Mouse (Mus musculus): ENCODE measurements around the gene Pcdh15.

DNA sequence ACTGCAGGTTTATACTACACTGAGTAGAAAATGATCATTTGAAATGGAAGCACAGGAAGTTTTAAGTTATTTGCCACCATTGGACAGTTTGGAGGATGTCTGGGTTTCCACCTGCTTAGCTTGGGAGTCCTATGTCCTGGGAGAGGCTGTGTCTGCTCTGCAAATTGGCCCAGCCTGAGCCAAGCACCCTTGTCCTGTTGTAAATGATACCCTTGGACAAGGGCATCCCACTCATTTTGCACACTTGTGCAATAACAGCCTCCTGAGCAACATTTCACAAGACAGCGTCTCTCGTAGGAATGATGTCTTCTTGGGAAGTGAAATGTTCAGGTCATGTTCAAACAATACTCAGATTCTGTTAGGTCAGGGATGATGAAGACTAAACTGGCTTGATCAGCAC is 1456.2 kb downstream of the Pcdh15 start:
- TF ChIP-seq POLR2A (IDR thresholded peaks at IDR 0.05; ENCODE audit: control insufficient read depth, low read depth, low read length) (no peak), CTCF (IDR thresholded peaks at IDR 0.05; ENCODE audit: control insufficient read depth, insufficient read depth, insufficient replicate concordance, low read depth, low read length) (no peak)

Data from testis, adult 2 months (tissue).